Mouse (Mus musculus) lung, postnatal 0 days (tissue): ENCODE measurements around the gene Cytip.

Source experiments
- CTCF ChIP-seq: IDR thresholded peaks from 2 replicates; pipeline ENCODE4 v1.5.1; 2016; ENCODE audit warnings: antibody characterized with exemption, mild to moderate bottlenecking
- EP300 ChIP-seq: IDR thresholded peaks from 2 replicates; pipeline ENCODE4 v1.6.1; 2016; ENCODE audit warnings: antibody characterized with exemption, mild to moderate bottlenecking, control low read depth

DNA sequence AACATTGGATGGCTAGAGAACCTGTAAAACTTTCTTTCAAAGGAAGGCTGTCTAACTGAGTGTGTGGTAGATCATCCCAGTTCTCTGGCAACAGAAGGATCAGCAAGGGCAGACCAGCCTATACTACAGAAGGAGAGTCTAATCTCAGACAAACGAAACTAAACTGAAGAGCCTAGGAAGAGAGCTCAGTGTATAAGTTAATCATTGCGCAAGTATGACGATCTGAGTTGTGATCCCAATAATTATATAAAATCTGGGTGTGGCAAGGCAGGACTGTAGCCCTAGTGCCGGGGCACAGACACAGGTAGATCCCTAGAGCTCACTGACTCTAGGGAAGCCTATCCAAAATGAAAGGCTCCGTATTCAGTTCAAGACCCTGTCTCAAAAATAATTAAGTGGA lies 3.2 kb downstream of the Cytip start:
- TF ChIP-seq EP300 (no peak), CTCF (no peak)
